Mouse (Mus musculus): Measurements from ENCODE around the gene Dag1. TPM values are rescaled to one million over a fixed set of nuclear protein-coding genes. Genes with fewer than 3 reads are reported as not detected.
"Not testable (repeated sequence)": the region's sequence is repeated elsewhere in the genome, so short reads cannot be mapped to it uniquely, and the experiment has no call there.

The Dag1 gene
- total and polyA plus RNA-seq, 3 experiments, result 124 to 347 (median 305) TPM

DNA sequence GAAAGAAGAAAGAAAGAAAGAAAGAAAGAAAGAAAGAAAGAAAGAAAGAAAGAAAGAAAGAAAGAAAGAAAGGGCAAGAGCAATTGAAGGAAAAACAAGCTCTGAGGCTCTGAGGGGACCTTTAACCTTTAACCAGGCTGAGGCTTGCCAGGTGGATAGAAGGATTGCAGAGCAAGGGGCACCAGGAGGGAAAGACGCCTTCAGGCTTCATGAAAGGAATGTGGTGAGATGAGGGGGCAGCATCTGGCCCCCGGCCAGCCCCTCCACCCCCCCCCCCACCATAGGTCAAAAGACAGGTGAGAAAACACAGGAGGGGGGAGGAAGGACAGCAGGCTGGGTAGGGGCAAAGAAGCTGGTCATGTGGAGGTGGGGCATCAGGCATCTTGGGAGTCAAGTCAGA, 8.2 kb upstream of the Dag1 start:
- Histone ChIP-seq H3K4me3 (no peak overlapping the region), H3K4me1 (ENCODE audit: control insufficient read depth, insufficient read depth, low read length) (peaks cover 4% of the 10 kb centered on the region), H3K36me3 (ENCODE audit: control insufficient read depth, insufficient read depth, low read length) (no peaks in the 10 kb centered on the region), H3K79me2 (replicated peaks; ENCODE audit: control insufficient read depth, insufficient read depth, low read length) (no peaks in the 10 kb centered on the region; the same call in 1 of the 2 replicates), H3K27ac (no peak overlapping the region), H3K9ac (ENCODE audit: low read depth, low read length) (no peak overlapping the region), H3K27me3 (ENCODE audit: control insufficient read depth, insufficient read depth, low read length) (no peaks in the 10 kb centered on the region)
- 56% methylated on average over 2 of the region's 2 CpGs for WGBS
- no peak for DNase-seq
- TF ChIP-seq CTCF (IDR thresholded peaks at IDR 0.05) (no peak), POLR2A (IDR thresholded peaks at IDR 0.05; ENCODE audit: insufficient read depth, low read depth, low read length) (no peak), EP300 (IDR thresholded peaks at IDR 0.05; ENCODE audit: insufficient read depth, low read depth, low read length) (no peak)
- intact Hi-C loops (cut with DNase I), result no loop called here

DNA sequence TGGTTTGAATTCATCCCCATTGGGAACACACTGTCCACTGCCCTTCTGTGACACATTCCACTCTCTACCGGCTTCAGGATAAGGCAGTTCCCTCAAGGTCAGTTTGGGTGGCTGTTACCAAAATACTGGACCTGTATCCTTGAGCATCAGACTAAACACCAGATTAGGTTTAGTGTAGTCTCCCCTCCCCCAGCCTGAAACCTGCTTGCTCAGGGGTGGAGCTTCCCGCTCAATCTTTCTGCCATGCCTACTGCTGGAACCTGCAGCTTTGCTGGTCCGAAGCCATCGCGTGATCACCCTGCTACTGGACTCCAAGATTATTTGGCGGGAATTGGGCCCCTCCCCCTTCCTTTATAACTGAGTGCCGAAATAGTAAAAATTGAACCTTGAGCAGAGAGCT, 4.9 kb upstream of the Dag1 start:
- H3K9ac ChIP-seq (ENCODE audit: low read depth, low read length); intact Hi-C loops (cut with DNase I); H3K4me1 ChIP-seq (ENCODE audit: control insufficient read depth, insufficient read depth, low read length); H3K36me3 ChIP-seq (ENCODE audit: control insufficient read depth, insufficient read depth, low read length); H3K27me3 ChIP-seq (ENCODE audit: control insufficient read depth, insufficient read depth, low read length); H3K79me2 ChIP-seq (replicated peaks; ENCODE audit: control insufficient read depth, insufficient read depth, low read length); H3K27ac ChIP-seq; H3K4me3 ChIP-seq: not testable (repeated sequence)
- WGBS, result 25% methylated on average over 7 of the region's 7 CpGs
- DNase-seq, result peak in 1 of 2 experiments; percentile 38

GRCm38 (mm10) chr9:108267691-108268090, 3.9 kb upstream of the Dag1 start:
- Histone ChIP-seq H3K27ac (peak overlapping the region; percentile 60), H3K79me2 (replicated peaks; ENCODE audit: control insufficient read depth, insufficient read depth, low read length) (no peaks in the 10 kb centered on the region; the same call in 1 of the 2 replicates), H3K27me3 (ENCODE audit: control insufficient read depth, insufficient read depth, low read length) (no peaks in the 10 kb centered on the region), H3K4me3 (no peak overlapping the region), H3K4me1 (ENCODE audit: control insufficient read depth, insufficient read depth, low read length) (peaks cover 9% of the 10 kb centered on the region), H3K36me3 (ENCODE audit: control insufficient read depth, insufficient read depth, low read length) (peaks cover 4% of the 10 kb centered on the region; the same call in 1 of the 2 replicates), H3K9ac (ENCODE audit: low read depth, low read length) (no peak overlapping the region)
- DNase-seq, result peak; percentile 55 to 76
- 35% methylated on average over 7 of the region's 7 CpGs for WGBS
- intact Hi-C loops (cut with DNase I), result no loop called here
- no peak for TF ChIP-seq POLR2A (IDR thresholded peaks at IDR 0.05; ENCODE audit: insufficient read depth, low read depth, low read length)
- no peak for TF ChIP-seq CTCF (IDR thresholded peaks at IDR 0.05)
- TF ChIP-seq EP300 (IDR thresholded peaks at IDR 0.05; ENCODE audit: insufficient read depth, low read depth, low read length), result peak; percentile 29; the same call in 1 of the 2 replicates

DNA sequence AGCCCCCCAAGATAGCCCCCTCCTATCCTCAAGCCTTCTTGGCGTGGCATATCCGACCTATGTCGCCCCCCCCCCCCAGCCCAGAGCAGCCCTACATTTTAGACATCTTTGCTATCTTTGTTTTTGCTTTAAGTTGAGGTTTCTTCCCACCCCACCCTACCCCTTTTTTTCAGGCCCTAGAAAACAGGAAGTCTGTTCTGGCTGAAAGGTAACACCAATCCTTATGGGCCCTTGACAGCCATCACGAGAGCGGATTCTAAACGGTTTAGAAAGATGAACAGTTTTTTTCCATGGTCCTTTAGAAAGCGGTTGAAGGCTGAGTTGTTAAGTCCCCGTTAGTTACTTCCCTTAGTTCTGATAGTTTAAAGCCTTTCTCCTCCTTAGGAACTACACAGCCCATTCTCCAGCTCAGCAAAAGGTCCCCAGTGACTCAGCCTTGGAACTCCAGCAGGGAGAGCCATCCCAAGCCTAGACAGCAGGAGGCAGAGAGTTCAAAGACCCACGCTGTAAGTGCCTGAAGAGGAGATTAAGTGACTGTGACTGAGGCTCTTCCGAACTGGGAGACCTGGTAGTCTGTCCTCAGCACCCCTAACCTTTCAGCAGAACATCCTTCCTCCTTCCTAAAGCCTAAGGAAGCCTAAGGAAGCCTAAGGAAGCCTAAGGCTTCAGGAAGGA, 2.6 kb upstream of the Dag1 start:
- H3K36me3 ChIP-seq (ENCODE audit: control insufficient read depth, insufficient read depth, low read length), result peaks cover 4% of the 10 kb centered on the region; the same call in 1 of the 2 replicates
- no peak for DNase-seq
- 0 out of 2 replicates have a peak, but pooled peaks cover 1% of the 10 kb centered on the region for H3K79me2 ChIP-seq (replicated peaks; ENCODE audit: control insufficient read depth, insufficient read depth, low read length)
- 74% methylated on average over 10 of the region's 10 CpGs for WGBS
- TF ChIP-seq EP300 (IDR thresholded peaks at IDR 0.05; ENCODE audit: insufficient read depth, low read depth, low read length) (no peak), CTCF (IDR thresholded peaks at IDR 0.05) (no peak), POLR2A (IDR thresholded peaks at IDR 0.05; ENCODE audit: insufficient read depth, low read depth, low read length) (no peak)
- H3K9ac ChIP-seq (ENCODE audit: low read depth, low read length), result no peak overlapping the region
- H3K4me3 ChIP-seq, result no peak overlapping the region
- no peaks in the 10 kb centered on the region for H3K27me3 ChIP-seq (ENCODE audit: control insufficient read depth, insufficient read depth, low read length)
- peaks cover 12% of the 10 kb centered on the region for H3K4me1 ChIP-seq (ENCODE audit: control insufficient read depth, insufficient read depth, low read length)
- intact Hi-C loops (cut with DNase I), result no loop called here
- no peak overlapping the region; the same call in 1 of the 2 replicates for H3K27ac ChIP-seq

DNA sequence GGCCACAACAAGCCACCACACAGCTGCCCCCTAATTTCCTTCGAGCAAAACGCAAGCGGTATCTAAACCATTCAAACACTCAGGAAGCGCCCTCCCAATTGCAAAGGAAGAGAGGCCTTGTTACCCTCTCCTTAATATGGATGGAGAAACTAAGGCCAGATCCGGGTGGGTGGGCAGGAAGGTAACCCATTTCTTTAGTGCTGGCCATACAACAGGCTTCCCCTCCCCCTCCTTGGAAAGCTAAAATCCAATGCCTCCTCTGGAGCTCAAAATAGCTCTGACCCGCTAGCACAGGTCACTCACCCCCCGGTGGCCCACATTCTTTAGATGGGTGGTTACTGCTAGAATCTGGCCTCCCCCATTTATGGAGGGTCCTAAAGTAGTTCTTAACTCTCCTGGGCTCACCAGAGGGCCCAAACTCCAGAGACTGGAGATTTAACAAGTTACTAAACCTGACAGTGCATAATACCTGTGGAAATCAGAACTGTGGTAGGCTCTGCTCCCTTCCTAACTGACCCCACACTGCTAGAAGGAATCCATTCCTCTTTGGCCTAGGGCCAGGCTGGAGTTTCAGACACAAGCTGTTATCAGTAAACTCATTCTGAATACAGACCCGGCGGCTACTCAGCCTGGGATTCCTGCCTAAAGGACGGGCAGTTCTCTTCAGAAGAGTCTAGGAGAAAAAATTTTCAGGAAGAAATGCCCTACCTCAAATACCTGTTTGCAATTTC, 598 bp upstream of the Dag1 start:
- 5% methylated on average over 10 of the region's 10 CpGs for WGBS
- no peaks in the 10 kb centered on the region for H3K27me3 ChIP-seq (ENCODE audit: control insufficient read depth, insufficient read depth, low read length)
- TF ChIP-seq CTCF (IDR thresholded peaks at IDR 0.05) (no peak), EP300 (IDR thresholded peaks at IDR 0.05; ENCODE audit: insufficient read depth, low read depth, low read length) (0 out of 2 replicates have a peak, but pooled peaks have one; percentile 14)
- peak overlapping the region; percentile 76 for H3K9ac ChIP-seq (ENCODE audit: low read depth, low read length)
- H3K27ac ChIP-seq, result peak overlapping the region; percentile 96
- H3K4me3 ChIP-seq, result peak overlapping the region; percentile 92
- intact Hi-C loops (cut with DNase I), result loop anchor here (5.0 kb wide), 2 partner anchors 42 to 62 kb away; no protein-coding TSS in a partner anchor
- H3K79me2 ChIP-seq (replicated peaks; ENCODE audit: control insufficient read depth, insufficient read depth, low read length), result peaks cover 5% of the 10 kb centered on the region
- DNase-seq, result peak; percentile 65 to 77
- peaks cover 15% of the 10 kb centered on the region for H3K36me3 ChIP-seq (ENCODE audit: control insufficient read depth, insufficient read depth, low read length)
- peaks cover 18% of the 10 kb centered on the region for H3K4me1 ChIP-seq (ENCODE audit: control insufficient read depth, insufficient read depth, low read length)

DNA sequence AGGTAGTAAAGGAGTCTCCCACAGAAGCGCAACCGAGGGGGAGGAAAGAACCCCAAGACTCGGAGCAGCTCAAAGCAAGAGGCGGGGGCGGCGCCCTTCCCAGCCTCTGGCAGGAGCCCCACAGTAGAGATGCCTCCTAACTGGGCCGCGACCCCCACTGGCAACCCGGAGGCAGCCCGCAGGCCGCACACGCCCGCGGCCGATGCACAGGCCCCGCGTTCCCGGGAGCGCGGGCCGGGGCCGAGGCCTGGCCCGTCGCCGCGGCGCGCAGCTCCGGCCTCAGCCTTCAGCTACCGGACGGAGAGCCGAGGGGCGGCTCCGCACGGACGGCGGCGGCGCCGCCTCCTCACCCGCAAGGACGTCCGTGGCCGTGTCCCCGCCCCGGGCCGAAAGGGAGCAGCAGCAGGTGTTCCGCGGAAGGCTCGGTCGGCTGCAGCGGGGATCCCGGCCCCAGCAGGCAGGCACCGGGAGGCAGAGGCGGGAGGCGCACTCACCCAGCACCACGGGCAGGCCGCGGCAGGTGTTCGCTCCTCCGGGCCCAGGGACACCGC, 552 bp downstream of the Dag1 start:
- peaks cover 8% of the 10 kb centered on the region for H3K79me2 ChIP-seq (replicated peaks; ENCODE audit: control insufficient read depth, insufficient read depth, low read length)
- H3K9ac ChIP-seq (ENCODE audit: low read depth, low read length), result peak overlapping the region; percentile 96
- no peaks in the 10 kb centered on the region for H3K27me3 ChIP-seq (ENCODE audit: control insufficient read depth, insufficient read depth, low read length)
- no peak for TF ChIP-seq EP300 (IDR thresholded peaks at IDR 0.05; ENCODE audit: insufficient read depth, low read depth, low read length)
- no peak for TF ChIP-seq POLR2A (IDR thresholded peaks at IDR 0.05; ENCODE audit: insufficient read depth, low read depth, low read length)
- no peak for TF ChIP-seq CTCF (IDR thresholded peaks at IDR 0.05)
- peaks cover 20% of the 10 kb centered on the region for H3K4me1 ChIP-seq (ENCODE audit: control insufficient read depth, insufficient read depth, low read length)
- peak overlapping the region; percentile 92 for H3K4me3 ChIP-seq
- DNase-seq, result no peak
- under 1% methylated on average over 48 of the region's 62 CpGs for WGBS
- peaks cover 20% of the 10 kb centered on the region for H3K36me3 ChIP-seq (ENCODE audit: control insufficient read depth, insufficient read depth, low read length)
- intact Hi-C loops (cut with DNase I), result loop anchor here (2.0 to 5.0 kb wide), 3 partner anchors 18 to 61 kb away; no protein-coding TSS in a partner anchor
- peak overlapping the region; percentile 96 for H3K27ac ChIP-seq
